Mouse (Mus musculus) kidney, adult 10 weeks (tissue): ENCODE results near the gene Large2. TPM values are rescaled to one million over a fixed set of nuclear protein-coding genes. Genes with fewer than 3 reads are reported as not detected.

ENCODE experiments used
- polyA plus RNA-seq: library from polyadenylated mRNA; stranded (reverse); fragments of 350-450 nt; fragmentation: Illumina TruSeq; extraction: RNeasy Lipid Tissue Mini Kit (QIAGEN cat#74804); gene quantifications from one replicate; pipeline ENCODE4 v1.2.3, GENCODE M21; 2014; ENCODE audit warnings: low read depth, low replicate concordance

The Large2 gene
- 1.9 TPM for polyA plus RNA-seq

GRCm38 (mm10) chr2:92374514-92374913 is at the start of gene Large2, which contains the start of gene Pex16:
Gene Large2, minus strand, starts transcription at chr2:92374869.
Gene Pex16, plus strand, starts transcription at chr2:92374676.

GRCm38 (mm10) chr2:92401091-92401561 is 26.5 kb upstream of the Large2 start, which contains the start of gene Mapk8ip1:
Gene Mapk8ip1, minus strand, starts transcription at chr2:92401263.

DNA sequence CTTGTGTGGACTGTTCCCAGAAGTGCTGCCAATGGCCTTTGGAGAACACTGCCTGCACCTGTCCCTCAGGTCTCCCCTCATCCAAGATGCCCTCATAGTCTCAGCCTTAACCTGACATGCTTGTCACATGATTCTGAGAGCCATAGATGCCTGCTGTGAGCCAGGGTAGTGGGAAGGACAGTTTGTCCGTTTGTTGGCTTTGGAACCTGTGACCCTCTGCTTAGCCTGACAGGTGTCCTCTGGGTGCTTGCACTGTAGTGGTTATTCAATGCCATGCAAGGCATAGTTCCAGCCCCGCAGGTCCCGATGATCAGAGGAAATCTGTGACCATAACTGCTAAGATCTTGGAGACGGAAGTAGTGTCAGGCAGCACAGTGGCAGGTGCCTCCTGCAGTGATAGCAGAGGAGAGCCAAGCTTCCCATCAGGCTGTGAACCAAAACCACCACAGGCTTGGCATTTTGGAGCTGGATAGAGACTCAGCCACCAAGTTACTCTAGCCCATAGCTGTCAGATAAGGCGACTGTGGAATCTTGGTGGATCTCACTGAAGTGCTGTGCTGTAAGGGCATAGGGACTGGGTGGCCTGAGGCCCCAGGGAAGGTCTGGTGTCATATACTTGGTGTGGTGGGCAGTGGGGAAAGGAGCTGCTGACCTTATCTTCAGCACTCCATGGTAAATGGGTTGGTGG is 7.4 kb upstream of the Large2 start, which contains the start of gene 1700029I15Rik:
TSS of gene 1700029I15Rik (plus strand) at position 638 of the 688 bp plus-strand sequence.

Other genes with a start within 250 kb of the Large2 start
- gene Pex16, start 193 bp downstream of the Large2 start, polyA plus RNA-seq: not detected
- gene 1700029I15Rik, start 7.7 kb upstream of the Large2 start, polyA plus RNA-seq: not detected
- 3.4 TPM for gene Mapk8ip1, start 26.4 kb upstream of the Large2 start, polyA plus RNA-seq
- gene Cry2, start 59.2 kb upstream of the Large2 start, polyA plus RNA-seq: 0.93 TPM
- 2.7 TPM for gene Slc35c1, start 85.7 kb upstream of the Large2 start, polyA plus RNA-seq
- 0.32 TPM for gene Chst1, start 224.8 kb upstream of the Large2 start, polyA plus RNA-seq